Mouse (Mus musculus): ENCODE measurements at regions not wholly inside any gene's neighbourhood (a gene's known extent, or its start where the extent isn't known, plus 50 kb on each side); places are given as distances from the start of the nearest gene placed in this dataset.

DNA sequence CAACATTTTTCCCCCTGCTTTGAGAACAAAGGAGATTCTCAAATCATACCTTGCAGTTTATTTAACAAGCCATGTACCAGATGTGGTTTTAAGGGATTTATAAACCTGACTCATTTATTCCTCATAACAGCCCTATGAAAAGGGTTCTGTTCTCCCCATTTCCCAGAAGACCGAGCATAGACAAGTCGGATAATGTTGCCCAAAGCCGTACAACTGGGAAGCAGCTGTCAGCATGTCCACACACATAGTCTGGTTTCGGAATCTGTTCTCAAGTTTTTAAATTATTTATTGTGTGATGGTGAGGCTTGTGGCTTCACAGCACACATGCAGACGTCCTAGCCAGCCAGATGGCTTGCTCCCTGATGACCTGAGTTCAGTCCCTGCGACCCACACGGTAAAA lies 143.4 kb upstream of the Noct start:
- Histone ChIP-seq H3K4me3 (ENCODE audit: insufficient read depth, low read depth, low read length) (no peak overlapping the region), H3K4me1 (ENCODE audit: control insufficient read depth, insufficient read depth, low read length) (peaks cover 3% of the 10 kb centered on the region; the same call in 1 of the 2 replicates), H3K27ac (ENCODE audit: insufficient read depth, low read depth, low read length) (no peak overlapping the region)
- WGBS = 91% methylated on average over 7 of the region's 7 CpGs
- TF ChIP-seq CTCF (IDR thresholded peaks at IDR 0.05; ENCODE audit: insufficient read depth, low read depth, low read length) (no peak), POLR2A (IDR thresholded peaks at IDR 0.05; ENCODE audit: insufficient read depth, low read depth, low read length) (no peak)

- Histone ChIP-seq H3K27ac (ENCODE audit: insufficient read depth, low read depth, low read length) (no peak overlapping the region), H3K4me3 (ENCODE audit: insufficient read depth, low read depth, low read length) (no peak overlapping the region), H3K4me1 (ENCODE audit: control insufficient read depth, insufficient read depth, low read length) (peaks cover 3% of the 10 kb centered on the region; the same call in 1 of the 2 replicates)
- 27% methylated on average over 11 of the region's 11 CpGs for WGBS
- TF ChIP-seq CTCF (IDR thresholded peaks at IDR 0.05; ENCODE audit: insufficient read depth, low read depth, low read length) = no peak
- TF ChIP-seq POLR2A (IDR thresholded peaks at IDR 0.05; ENCODE audit: insufficient read depth, low read depth, low read length) = no peak
These were observed 141.2 kb upstream of the Noct start for GRCm38 (mm10) chr3:51082831-51083575.

- Histone ChIP-seq H3K4me1 (ENCODE audit: control insufficient read depth, insufficient read depth, low read length) (peaks cover 3% of the 10 kb centered on the region; the same call in 1 of the 2 replicates), H3K27ac (ENCODE audit: insufficient read depth, low read depth, low read length) (no peak overlapping the region), H3K4me3 (ENCODE audit: insufficient read depth, low read depth, low read length) (no peak overlapping the region)
- 27% methylated on average over 7 of the region's 7 CpGs for WGBS
- no peak for TF ChIP-seq POLR2A (IDR thresholded peaks at IDR 0.05; ENCODE audit: insufficient read depth, low read depth, low read length)
These were observed 140.7 kb upstream of the Noct start for GRCm38 (mm10) chr3:51083583-51083982.

GRCm38 (mm10) chr3:51086441-51086849 lies 137.8 kb upstream of the Noct start:
- WGBS = 45% methylated on average over 10 of the region's 10 CpGs
- H3K4me1 ChIP-seq (ENCODE audit: control insufficient read depth, insufficient read depth, low read length) = peaks cover 3% of the 10 kb centered on the region; the same call in 1 of the 2 replicates
- TF ChIP-seq CTCF (IDR thresholded peaks at IDR 0.05; ENCODE audit: insufficient read depth, low read depth, low read length) (no peak), POLR2A (IDR thresholded peaks at IDR 0.05; ENCODE audit: insufficient read depth, low read depth, low read length) (no peak)
- H3K4me3 ChIP-seq (ENCODE audit: insufficient read depth, low read depth, low read length) = no peak overlapping the region
- H3K27ac ChIP-seq (ENCODE audit: insufficient read depth, low read depth, low read length) = no peak overlapping the region

GRCm38 (mm10) chr3:51087076-51087475 lies 137.2 kb upstream of the Noct start:
- 87% methylated on average over 4 of the region's 4 CpGs for WGBS
- peaks cover 3% of the 10 kb centered on the region; the same call in 1 of the 2 replicates for H3K4me1 ChIP-seq (ENCODE audit: control insufficient read depth, insufficient read depth, low read length)
- no peak for TF ChIP-seq POLR2A (IDR thresholded peaks at IDR 0.05; ENCODE audit: insufficient read depth, low read depth, low read length)
- no peak for TF ChIP-seq CTCF (IDR thresholded peaks at IDR 0.05; ENCODE audit: insufficient read depth, low read depth, low read length)
- H3K4me3 ChIP-seq (ENCODE audit: insufficient read depth, low read depth, low read length) = no peak overlapping the region
- no peak overlapping the region for H3K27ac ChIP-seq (ENCODE audit: insufficient read depth, low read depth, low read length)

DNA sequence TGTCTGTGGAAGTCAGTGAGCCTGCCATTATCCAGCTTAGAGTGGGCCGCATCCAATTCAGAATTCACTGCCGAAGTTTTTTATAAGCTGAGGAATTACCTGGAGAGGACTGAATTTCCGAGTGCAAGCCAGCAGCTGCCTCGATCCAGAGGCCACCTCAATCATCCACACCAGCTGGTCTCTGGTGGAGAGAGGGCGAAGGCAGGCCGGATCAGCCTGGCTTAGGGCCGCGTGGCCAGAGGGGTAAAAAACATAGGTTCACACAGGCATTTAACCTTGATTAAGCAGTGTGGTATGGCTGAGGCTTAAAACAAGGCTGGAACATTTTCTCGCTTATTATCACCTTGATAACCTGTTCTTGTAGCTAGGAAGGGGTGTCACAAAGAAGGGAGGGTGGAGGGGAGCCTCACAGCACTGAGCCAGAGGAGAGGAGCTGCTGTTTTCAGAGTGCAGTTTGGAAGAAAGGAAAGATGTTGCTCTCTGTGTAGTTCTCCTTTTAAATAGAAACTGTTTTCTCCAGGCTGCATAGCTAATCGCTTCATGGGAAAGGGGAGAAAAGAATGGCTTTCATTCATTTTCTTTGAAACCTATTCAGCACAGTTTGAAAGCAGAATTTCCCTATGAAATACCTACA lies 135.1 kb upstream of the Noct start:
- no peak for TF ChIP-seq CTCF (IDR thresholded peaks at IDR 0.05; ENCODE audit: insufficient read depth, low read depth, low read length)
- no peak for TF ChIP-seq POLR2A (IDR thresholded peaks at IDR 0.05; ENCODE audit: insufficient read depth, low read depth, low read length)
- Histone ChIP-seq H3K4me3 (ENCODE audit: insufficient read depth, low read depth, low read length) (no peak overlapping the region), H3K27ac (ENCODE audit: insufficient read depth, low read depth, low read length) (no peak overlapping the region), H3K4me1 (ENCODE audit: control insufficient read depth, insufficient read depth, low read length) (no peaks in the 10 kb centered on the region)
- WGBS = 75% methylated on average over 10 of the region's 10 CpGs

DNA sequence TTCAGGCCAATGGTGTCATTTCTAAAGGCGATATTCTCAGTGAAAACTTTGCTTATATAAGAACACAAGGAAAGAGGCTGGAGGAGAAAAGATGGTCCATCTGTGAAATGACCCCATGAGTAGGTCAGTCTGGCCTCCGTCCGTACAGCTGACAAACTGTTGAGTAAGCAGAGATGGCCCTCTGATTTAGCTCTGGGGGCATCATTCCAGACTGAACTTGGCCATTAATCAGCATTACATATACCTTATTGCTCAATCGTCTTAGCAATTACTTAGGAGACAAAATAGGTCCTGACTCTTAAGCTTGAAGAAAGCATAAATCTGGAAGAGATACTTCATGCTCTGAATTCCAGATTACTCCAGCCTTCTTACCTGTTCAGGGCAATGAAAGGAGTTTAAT lies 132.8 kb upstream of the Noct start:
- TF ChIP-seq POLR2A (IDR thresholded peaks at IDR 0.05; ENCODE audit: insufficient read depth, low read depth, low read length) (no peak), CTCF (IDR thresholded peaks at IDR 0.05; ENCODE audit: insufficient read depth, low read depth, low read length) (no peak)

DNA sequence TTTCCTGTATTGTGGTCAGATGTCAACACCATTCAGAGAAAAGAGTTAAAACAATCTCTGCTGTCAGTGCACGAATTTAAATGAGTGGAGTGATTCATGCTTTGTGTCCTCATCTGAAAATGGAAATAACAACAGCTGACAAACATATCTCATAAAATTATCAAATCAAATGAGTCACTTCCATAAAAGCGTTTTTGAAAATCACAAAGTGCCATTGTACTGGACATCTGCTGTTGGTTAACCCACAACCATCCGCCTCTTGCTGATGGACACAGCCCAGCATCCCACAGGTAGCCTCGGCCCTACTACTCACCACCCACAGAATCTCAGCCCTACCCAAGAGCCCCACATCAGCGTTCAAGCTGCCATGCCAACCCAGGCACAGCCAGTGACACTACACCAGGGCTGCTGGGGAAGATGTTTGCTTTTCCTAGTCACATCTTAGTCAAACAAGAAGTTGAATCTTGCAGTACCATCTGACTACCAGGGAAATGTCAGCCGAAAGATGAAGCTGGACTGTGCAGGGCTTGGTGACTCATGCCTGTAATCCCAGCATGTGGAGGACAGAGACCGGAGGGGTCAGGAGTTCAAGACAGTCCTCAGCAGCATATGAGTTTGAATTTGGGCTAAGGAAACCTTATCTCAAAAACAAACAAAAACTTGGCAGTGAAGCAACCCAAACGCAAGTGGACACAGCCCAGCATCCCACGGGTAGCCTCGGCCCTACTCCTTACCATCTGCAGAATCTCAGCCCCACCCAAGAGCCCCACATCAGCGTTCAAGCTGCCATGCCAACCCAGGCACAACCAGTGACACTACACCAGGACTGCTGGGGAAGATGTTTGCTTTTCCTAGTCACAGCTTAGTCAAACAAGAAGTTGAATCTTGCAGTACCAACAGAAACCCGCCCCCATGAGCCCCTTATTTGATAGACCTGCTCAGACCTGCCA lies 131.9 kb upstream of the Noct start:
- H3K4me1 ChIP-seq (ENCODE audit: control insufficient read depth, insufficient read depth, low read length) = 0 out of 2 replicates have a peak, but pooled peaks cover 2% of the 10 kb centered on the region
- 88% methylated on average over 12 of the region's 12 CpGs for WGBS
- TF ChIP-seq POLR2A (IDR thresholded peaks at IDR 0.05; ENCODE audit: insufficient read depth, low read depth, low read length) (no peak), CTCF (IDR thresholded peaks at IDR 0.05; ENCODE audit: insufficient read depth, low read depth, low read length) (no peak)
- no peak overlapping the region for H3K4me3 ChIP-seq (ENCODE audit: insufficient read depth, low read depth, low read length)
- H3K27ac ChIP-seq (ENCODE audit: insufficient read depth, low read depth, low read length) = no peak overlapping the region

More for the DNA sequence above, 132.8 kb upstream of the Noct start:
- 90% methylated on average over 4 of the region's 4 CpGs for WGBS
- H3K4me3 ChIP-seq (ENCODE audit: insufficient read depth, low read depth, low read length) = no peak overlapping the region
- no peak overlapping the region for H3K27ac ChIP-seq (ENCODE audit: insufficient read depth, low read depth, low read length)
- H3K4me1 ChIP-seq (ENCODE audit: control insufficient read depth, insufficient read depth, low read length) = 0 out of 2 replicates have a peak, but pooled peaks cover 2% of the 10 kb centered on the region
